Mouse (Mus musculus) embryonic facial prominence, embryonic 13.5 days (tissue): ENCODE measurements around the gene Cdkal1. TPM values are rescaled to one million over a fixed set of nuclear protein-coding genes. Genes with fewer than 3 reads are reported as not detected.

Experiments used
- ATAC-seq: fragments of 200-750 bp; cut with Nextera tagmentation; 2 replicates; pipeline ENCODE4 v1.8.0; 2017; ENCODE audit warnings: low read depth; ENCODE audit not compliant: insufficient number of reproducible peaks, insufficient read depth, low FRiP score, low TSS enrichment
- H3K27ac ChIP-seq: fragments of 300-500 bp; sonication (generic); 2 replicates; pipeline ENCODE4 v1.5.1; 2015; ENCODE audit warnings: moderate library complexity, mild to moderate bottlenecking, inconsistent platforms
- H3K27me3 ChIP-seq: fragments of 300-500 bp; sonication (generic); 2 replicates; pipeline ENCODE4 v1.6.1; 2015; ENCODE audit warnings: mild to moderate bottlenecking, inconsistent platforms
- H3K36me3 ChIP-seq: fragments of 300-500 bp; sonication (generic); 2 replicates; pipeline ENCODE4 v1.6.1; 2015; ENCODE audit warnings: mild to moderate bottlenecking, inconsistent platforms
- H3K4me1 ChIP-seq: fragments of 300-500 bp; sonication (generic); 2 replicates; pipeline ENCODE4 v1.6.1; 2015; ENCODE audit warnings: inconsistent platforms
- H3K4me2 ChIP-seq: fragments of 300-500 bp; sonication (generic); 2 replicates; pipeline ENCODE4 v1.6.1; 2015; ENCODE audit warnings: moderate library complexity, mild to moderate bottlenecking, inconsistent platforms
- H3K4me3 ChIP-seq: fragments of 300-500 bp; sonication (generic); 2 replicates; pipeline ENCODE4 v1.5.1; 2015; ENCODE audit warnings: mild to moderate bottlenecking, inconsistent platforms
- H3K9ac ChIP-seq: fragments of 300-500 bp; sonication (generic); 2 replicates; pipeline ENCODE4 v1.6.1; 2015; ENCODE audit warnings: mild to moderate bottlenecking, inconsistent platforms
- H3K9me3 ChIP-seq: fragments of 300-500 bp; sonication (generic); 2 replicates; pipeline ENCODE4 v1.6.1; 2016; ENCODE audit warnings: inconsistent platforms
- WGBS: fragments of 180-500 bp; shearing (Covaris S2); methylation state at CpG from one replicate; pipeline ENCODE4 v1.1.7; 2015; ENCODE audit warnings: mixed read lengths; 5-methylcytosine and 5-hydroxymethylcytosine counted together
- polyA plus RNA-seq: library from polyadenylated mRNA; unstranded; fragments of >200 nt; fragmentation: Nextera tagmentation; extraction: Ambion mirVana; gene quantifications from 2 replicates; pipeline ENCODE4 v1.2.1, GENCODE M21; 2015

Cdkal1 gene
- polyA plus RNA-seq, 1 experiment from 2014 or later: 34.0 TPM

DNA sequence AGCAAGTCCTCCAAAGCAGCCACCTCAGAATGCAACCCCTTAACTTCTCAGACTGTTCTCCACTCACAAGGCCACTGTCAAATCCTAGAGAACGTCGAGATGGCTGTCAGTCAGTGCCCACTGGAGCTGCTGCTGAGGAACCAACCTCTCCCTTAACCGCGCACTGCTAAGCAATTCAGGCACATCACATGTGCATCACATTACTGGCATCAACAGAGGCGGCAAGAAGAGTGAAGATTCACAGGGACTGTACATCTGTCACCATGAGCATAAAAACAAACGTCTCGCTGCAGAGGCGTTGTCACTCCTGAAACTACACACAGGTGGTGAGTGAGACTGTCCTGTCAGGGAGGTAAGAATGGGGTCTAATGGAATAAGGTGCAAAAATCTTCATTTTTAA lies 21.7 kb downstream of the Cdkal1 start:
- Histone ChIP-seq H3K27me3 (no peaks in the 10 kb centered on the region), H3K9me3 (no peaks in the 10 kb centered on the region), H3K9ac (no peak overlapping the region), H3K27ac (no peak overlapping the region), H3K36me3 (peaks cover 11% of the 10 kb centered on the region; the same call in 1 of the 2 replicates), H3K4me2 (no peak overlapping the region), H3K4me3 (no peak overlapping the region), H3K4me1 (no peaks in the 10 kb centered on the region)
- ATAC-seq: no peak
- WGBS: 60% methylated on average over 8 of the region's 8 CpGs

DNA sequence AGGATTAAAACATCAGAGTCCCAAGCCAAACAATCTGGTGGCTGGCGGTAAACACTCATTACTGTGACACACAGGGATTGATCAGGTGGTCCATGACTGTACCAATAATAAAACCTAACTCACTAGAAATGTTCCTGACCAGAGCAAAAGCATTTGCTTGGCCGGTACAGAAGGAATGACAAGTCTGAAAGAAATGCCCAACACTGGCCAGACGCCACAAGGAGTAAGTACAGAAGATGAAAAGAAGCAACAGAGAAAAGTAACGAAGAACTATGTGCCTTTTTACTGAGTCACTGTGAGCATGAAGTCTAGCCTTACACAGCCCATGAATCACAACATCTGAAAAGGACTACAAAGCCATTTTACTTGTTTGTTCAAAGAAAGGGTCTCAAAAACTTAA lies 24.3 kb downstream of the Cdkal1 start:
- Histone ChIP-seq H3K36me3 (no peaks in the 10 kb centered on the region), H3K4me1 (no peaks in the 10 kb centered on the region), H3K9me3 (no peaks in the 10 kb centered on the region), H3K4me3 (no peak overlapping the region), H3K9ac (no peak overlapping the region), H3K4me2 (no peak overlapping the region), H3K27ac (no peak overlapping the region), H3K27me3 (no peaks in the 10 kb centered on the region)
- WGBS: 82% methylated on average over 4 of the region's 4 CpGs
- no peak for ATAC-seq

GRCm38 (mm10) chr13:29828032-29828431 lies 27.4 kb downstream of the Cdkal1 start:
- H3K27me3 ChIP-seq: no peaks in the 10 kb centered on the region
- H3K9ac ChIP-seq: no peak overlapping the region
- no peak for ATAC-seq
- no peak overlapping the region for H3K4me3 ChIP-seq
- no peaks in the 10 kb centered on the region for H3K9me3 ChIP-seq
- WGBS: 40% methylated on average over 1 of the region's 1 CpGs
- no peak overlapping the region for H3K27ac ChIP-seq
- H3K36me3 ChIP-seq: no peaks in the 10 kb centered on the region
- no peak overlapping the region for H3K4me2 ChIP-seq
- H3K4me1 ChIP-seq: no peaks in the 10 kb centered on the region

DNA sequence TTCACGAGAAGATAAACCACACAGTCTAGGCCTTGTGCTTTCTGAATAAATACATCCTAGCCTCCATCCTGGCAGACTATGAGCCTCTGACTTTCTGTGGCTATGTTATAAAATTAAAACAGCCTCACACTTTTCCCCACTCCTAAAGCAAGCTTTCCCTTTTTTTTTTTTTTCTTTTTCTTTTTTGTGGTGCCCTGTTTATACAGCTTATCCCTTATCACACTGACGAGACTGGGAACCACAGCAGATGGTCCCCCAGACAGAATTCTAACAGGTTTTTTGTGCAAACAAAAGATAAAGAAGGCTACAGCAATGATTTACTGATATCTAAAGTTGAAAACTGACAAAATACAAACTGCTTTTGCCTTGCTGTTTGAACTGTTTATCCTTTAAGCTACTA lies 29.0 kb downstream of the Cdkal1 start:
- no peak for ATAC-seq
- Histone ChIP-seq H3K4me3 (no peak overlapping the region), H3K4me2 (no peak overlapping the region), H3K4me1 (no peaks in the 10 kb centered on the region), H3K27me3 (no peaks in the 10 kb centered on the region), H3K9ac (no peak overlapping the region), H3K27ac (no peak overlapping the region), H3K9me3 (no peaks in the 10 kb centered on the region), H3K36me3 (no peaks in the 10 kb centered on the region)
- WGBS: 62% methylated on average over 2 of the region's 2 CpGs

- no peak for ATAC-seq
- Histone ChIP-seq H3K9ac (no peak overlapping the region), H3K36me3 (no peaks in the 10 kb centered on the region)
Observed at GRCm38 (mm10) chr13:29826041-29826440, 29.4 kb downstream of the Cdkal1 start.

DNA sequence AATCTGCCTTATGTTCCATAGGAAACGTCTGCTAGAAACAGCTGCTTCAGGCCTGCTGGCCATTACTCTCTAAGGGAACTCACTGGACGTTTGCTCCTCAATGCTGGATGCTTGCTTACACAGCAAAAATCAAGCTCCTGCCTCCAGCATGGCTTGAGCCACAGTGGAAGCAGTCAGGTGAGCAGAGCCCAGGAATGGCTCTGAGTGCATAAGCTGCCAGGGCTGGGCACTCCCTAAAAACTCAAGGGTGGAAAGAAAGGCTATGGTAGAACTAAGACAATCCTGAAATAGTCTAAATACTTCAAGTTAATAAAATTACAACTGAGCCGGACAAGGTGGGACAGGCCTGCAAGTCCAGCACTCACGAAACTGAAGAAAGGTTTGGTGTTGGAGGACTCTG lies 30.7 kb downstream of the Cdkal1 start:
- WGBS: 78% methylated on average over 4 of the region's 4 CpGs
- ATAC-seq: no peak
- Histone ChIP-seq H3K4me3 (no peak overlapping the region), H3K4me2 (no peak overlapping the region), H3K27ac (no peak overlapping the region), H3K4me1 (peaks cover 8% of the 10 kb centered on the region), H3K36me3 (no peaks in the 10 kb centered on the region), H3K9me3 (no peaks in the 10 kb centered on the region), H3K27me3 (no peaks in the 10 kb centered on the region), H3K9ac (no peak overlapping the region)

More at GRCm38 (mm10) chr13:29826041-29826440, 29.4 kb downstream of the Cdkal1 start:
- Histone ChIP-seq H3K27me3 (no peaks in the 10 kb centered on the region), H3K27ac (no peak overlapping the region), H3K4me3 (no peak overlapping the region), H3K4me2 (no peak overlapping the region), H3K4me1 (no peaks in the 10 kb centered on the region), H3K9me3 (no peaks in the 10 kb centered on the region)

- H3K4me1 ChIP-seq: peaks cover 11% of the 10 kb centered on the region
- no peak for ATAC-seq
- WGBS: 67% methylated on average over 8 of the region's 8 CpGs
- H3K27ac ChIP-seq: no peak overlapping the region
- no peaks in the 10 kb centered on the region for H3K27me3 ChIP-seq
- H3K9me3 ChIP-seq: no peaks in the 10 kb centered on the region
- no peak overlapping the region for H3K4me2 ChIP-seq
- no peak overlapping the region for H3K4me3 ChIP-seq
- no peak overlapping the region for H3K9ac ChIP-seq
- no peaks in the 10 kb centered on the region for H3K36me3 ChIP-seq
Observed at GRCm38 (mm10) chr13:29824326-29824725, 31.1 kb downstream of the Cdkal1 start.

DNA sequence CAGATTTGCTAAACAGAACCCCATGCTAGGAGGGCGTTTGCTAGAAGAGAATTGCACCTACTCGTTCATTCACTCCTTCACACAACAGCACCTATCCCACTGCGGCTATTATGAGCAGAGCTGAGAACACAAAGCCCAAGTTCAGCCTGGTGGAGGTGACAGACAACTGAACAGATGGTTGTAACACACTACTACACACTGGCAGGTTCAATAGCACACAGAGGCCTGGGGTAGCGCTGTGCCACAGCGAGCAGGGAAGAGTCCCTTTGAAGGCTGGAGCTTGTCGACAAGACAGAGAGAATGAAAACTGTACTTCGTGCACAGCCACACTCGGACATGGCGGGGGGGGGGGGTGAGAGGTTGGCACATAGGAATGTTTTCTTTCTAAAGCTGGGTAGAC lies 31.6 kb downstream of the Cdkal1 start:
- Histone ChIP-seq H3K36me3 (no peaks in the 10 kb centered on the region), H3K4me1 (peaks cover 15% of the 10 kb centered on the region), H3K4me2 (no peak overlapping the region), H3K9me3 (no peaks in the 10 kb centered on the region), H3K4me3 (no peak overlapping the region), H3K27me3 (no peaks in the 10 kb centered on the region), H3K9ac (no peak overlapping the region), H3K27ac (no peak overlapping the region)
- no peak for ATAC-seq
- 73% methylated on average over 9 of the region's 9 CpGs for WGBS

DNA sequence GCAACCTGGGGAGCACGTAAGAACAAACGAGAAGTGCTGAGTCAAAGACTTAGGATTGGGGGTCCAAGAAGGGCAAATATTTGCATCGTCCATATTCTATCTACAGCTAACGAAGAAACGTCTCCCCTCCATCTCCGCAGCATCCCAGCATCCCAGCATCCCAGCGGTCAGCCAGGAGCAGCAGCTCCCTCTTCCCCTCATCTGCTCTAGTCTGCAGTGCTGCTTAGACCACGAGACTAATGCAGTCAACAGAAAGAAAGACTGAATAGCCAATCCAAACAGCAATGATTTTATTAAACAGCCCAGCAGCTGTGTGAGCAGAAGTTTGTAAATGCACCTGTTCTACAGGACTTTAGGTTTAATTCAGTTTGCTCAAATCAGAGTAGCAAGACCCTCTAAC lies 32.0 kb downstream of the Cdkal1 start:
- Histone ChIP-seq H3K27ac (no peak overlapping the region), H3K27me3 (no peaks in the 10 kb centered on the region), H3K36me3 (no peaks in the 10 kb centered on the region), H3K4me3 (no peak overlapping the region), H3K9ac (no peak overlapping the region), H3K4me1 (peaks cover 17% of the 10 kb centered on the region), H3K9me3 (no peaks in the 10 kb centered on the region), H3K4me2 (no peak overlapping the region)
- no peak for ATAC-seq
- 87% methylated on average over 8 of the region's 8 CpGs for WGBS

- Histone ChIP-seq H3K36me3 (no peaks in the 10 kb centered on the region), H3K4me3 (no peak overlapping the region), H3K4me2 (no peak overlapping the region), H3K27ac (peak overlapping the region; percentile 23; the same call in 1 of the 2 replicates), H3K4me1 (peaks cover 17% of the 10 kb centered on the region), H3K9ac (no peak overlapping the region), H3K27me3 (no peaks in the 10 kb centered on the region), H3K9me3 (no peaks in the 10 kb centered on the region)
- 53% methylated on average over 9 of the region's 9 CpGs for WGBS
- no peak for ATAC-seq
Observed at GRCm38 (mm10) chr13:29819910-29820583, 35.4 kb downstream of the Cdkal1 start.

DNA sequence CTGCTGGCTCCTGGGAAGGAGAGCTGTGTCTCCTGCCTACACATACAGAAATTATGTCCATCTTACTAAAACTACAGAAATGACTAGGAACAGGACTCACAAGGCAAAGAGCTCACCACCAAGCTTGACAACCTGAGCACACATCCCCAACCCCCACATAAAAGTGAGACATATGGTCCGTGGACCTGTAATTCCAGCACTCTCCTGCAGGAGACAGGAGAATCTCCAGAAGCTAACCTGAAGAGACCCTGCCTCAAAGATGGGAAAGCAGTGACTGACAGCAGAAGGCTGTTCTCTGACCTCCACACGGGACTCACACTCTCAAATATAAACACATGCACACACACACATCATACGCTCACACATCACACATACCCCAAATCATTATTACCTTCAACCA lies 36.3 kb downstream of the Cdkal1 start:
- no peak overlapping the region for H3K9ac ChIP-seq
- WGBS: 61% methylated on average over 3 of the region's 3 CpGs
- no peak for ATAC-seq
- peaks cover 17% of the 10 kb centered on the region for H3K4me1 ChIP-seq
- H3K4me3 ChIP-seq: no peak overlapping the region
- H3K4me2 ChIP-seq: no peak overlapping the region
- no peaks in the 10 kb centered on the region for H3K36me3 ChIP-seq
- no peak overlapping the region for H3K27ac ChIP-seq
- no peaks in the 10 kb centered on the region for H3K9me3 ChIP-seq
- H3K27me3 ChIP-seq: no peaks in the 10 kb centered on the region

DNA sequence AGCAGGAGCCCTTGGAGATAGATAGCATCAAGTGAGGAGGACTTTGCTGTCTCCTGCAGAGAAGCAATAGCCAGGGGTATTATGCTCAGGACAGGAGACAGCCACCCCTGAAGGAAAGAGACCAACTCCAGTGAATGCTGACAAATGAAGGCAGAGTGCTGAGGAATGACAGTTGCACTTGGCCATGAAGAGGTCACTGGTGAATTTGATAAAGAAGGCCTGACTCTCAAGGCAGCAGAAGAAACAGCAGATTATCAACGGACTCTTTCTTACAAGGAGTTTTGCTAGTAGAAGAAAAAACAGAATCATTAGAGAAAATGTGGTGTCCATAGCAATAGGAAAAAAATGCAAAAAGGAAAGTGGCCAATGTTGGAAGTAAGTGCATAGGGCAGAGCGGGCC lies 37.2 kb downstream of the Cdkal1 start:
- no peaks in the 10 kb centered on the region for H3K27me3 ChIP-seq
- H3K4me2 ChIP-seq: no peak overlapping the region
- H3K9ac ChIP-seq: no peak overlapping the region
- no peak overlapping the region for H3K27ac ChIP-seq
- H3K4me3 ChIP-seq: no peak overlapping the region
- no peaks in the 10 kb centered on the region for H3K36me3 ChIP-seq
- no peak for ATAC-seq
- peaks cover 17% of the 10 kb centered on the region for H3K4me1 ChIP-seq
- H3K9me3 ChIP-seq: no peaks in the 10 kb centered on the region
- whole genome bisulfite sequencing: 100% methylated on average over 2 of the region's 2 CpGs
